9 mouse cellular contexts compared by ENCODE assay signal in the genomic region with DNA sequence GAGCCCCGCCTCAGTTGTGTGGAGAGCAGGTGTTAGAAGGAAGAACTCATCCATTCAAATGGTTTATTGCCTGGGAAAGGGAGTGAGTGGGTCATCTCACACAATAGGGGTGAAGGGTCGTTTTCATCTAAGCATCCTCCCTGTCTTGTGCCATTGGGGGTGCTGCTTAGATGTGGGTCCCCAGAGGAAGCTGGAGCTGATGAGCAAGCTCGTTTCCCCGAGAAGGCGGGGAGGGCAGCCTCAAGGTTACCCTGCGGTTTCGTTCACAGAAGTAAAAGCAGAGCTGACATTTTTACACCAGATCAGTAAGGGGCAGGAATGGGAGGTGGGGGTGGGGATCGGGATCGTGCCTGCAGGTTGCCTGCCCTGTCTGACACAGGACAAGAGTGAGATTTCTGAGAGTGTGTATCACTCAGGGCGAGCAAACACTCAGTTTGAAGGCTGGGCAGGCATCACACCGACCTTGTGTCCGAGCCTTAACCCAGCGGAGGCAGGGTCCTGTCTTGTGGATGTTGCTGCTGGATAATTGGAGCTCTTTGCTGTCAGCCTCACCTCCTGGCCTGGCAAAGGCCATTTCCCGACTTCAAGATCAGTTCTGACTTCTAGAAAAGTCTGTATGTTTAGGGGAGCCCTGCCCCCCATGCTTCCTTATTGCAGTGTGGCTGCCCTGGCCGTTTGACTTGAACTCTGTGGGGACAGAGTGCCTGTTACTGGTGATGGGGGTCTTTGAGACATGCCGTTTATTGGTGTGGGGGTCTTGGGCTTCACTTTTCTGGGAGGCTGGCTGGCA. TPM values are rescaled to one million over a fixed set of nuclear protein-coding genes. Genes with fewer than 3 reads are reported as not detected.
DNase-seq lines count a peak whose midpoint lies in the region; ATAC-seq and TF ChIP-seq lines count a peak whose summit lies in the region.
"Had no signal": no experiment of that assay in that cellular context is flagged by ENCODE, and none has a peak within 500 bp of the region (broad histone marks: within the 10 kb centered on the region; RNA-seq: fewer than 3 reads in every experiment).

No protein-coding gene starts in this region.

- H3K4me1 ChIP-seq in heart, embryonic 10.5 days = peaks cover 25% of the 10 kb centered on the region
- H3K4me1 ChIP-seq in embryonic facial prominence, embryonic 13.5 days = peaks cover 15% of the 10 kb centered on the region
- peaks cover 19% of the 10 kb centered on the region for H3K4me1 ChIP-seq in limb, embryonic 13.5 days
- peaks cover 7% of the 10 kb centered on the region; the same call in 1 of the 2 replicates for H3K4me1 ChIP-seq in small intestine, adult 2 months (ENCODE audit: control insufficient read depth, insufficient read depth, insufficient read length, low read length)

- TF ChIP-seq POLR2A in small intestine, adult 2 months (IDR thresholded peaks at IDR 0.05; ENCODE audit: low read depth, low read length) = no peak

- H3K9me3 ChIP-seq in heart, embryonic 10.5 days = no peaks in the 10 kb centered on the region
- H3K9me3 ChIP-seq in embryonic facial prominence, embryonic 13.5 days = no peaks in the 10 kb centered on the region
- H3K9me3 ChIP-seq in limb, embryonic 13.5 days = no peaks in the 10 kb centered on the region

- H3K4me2 ChIP-seq in embryonic facial prominence, embryonic 13.5 days = peak overlapping the region; percentile 96
- H3K4me2 ChIP-seq in limb, embryonic 13.5 days (replicated peaks) = peak overlapping the region; percentile 97

- DNase-seq in heart, embryonic 10.5 days (ENCODE audit: low spot score) = no peak
- no peak for DNase-seq in heart, postnatal 36 days
- peak; percentile 64 for DNase-seq in CD4-positive, CD25-positive, alpha-beta regulatory T cell, adult 2 months (ENCODE audit: low read depth, low spot score)
- no peak for DNase-seq in gastrocnemius, adult 8-10 months (ENCODE audit: low spot score in 2 of 2)
- DNase-seq in embryo, embryonic 9.5 days (ENCODE audit: extremely low spot score) = no peak

- peak overlapping the region; percentile 98; the same call in 1 of the 2 replicates for H3K27ac ChIP-seq in heart, embryonic 10.5 days
- H3K27ac ChIP-seq in embryonic facial prominence, embryonic 13.5 days = no peak overlapping the region
- no peak overlapping the region for H3K27ac ChIP-seq in limb, embryonic 13.5 days
- peak overlapping the region; percentile 39; the same call in 1 of the 2 replicates for H3K27ac ChIP-seq in small intestine, adult 2 months (ENCODE audit: insufficient read depth, low read depth, low read length)

- peak overlapping the region; percentile 88 for H3K4me3 ChIP-seq in heart, embryonic 10.5 days
- peak overlapping the region; percentile 62 for H3K4me3 ChIP-seq in embryonic facial prominence, embryonic 13.5 days
- peak overlapping the region; percentile 65 for H3K4me3 ChIP-seq in limb, embryonic 13.5 days
- peak overlapping the region; percentile 85 for H3K4me3 ChIP-seq in small intestine, adult 2 months (ENCODE audit: low read depth, low read length)

- ATAC-seq in embryonic facial prominence, embryonic 13.5 days (ENCODE audit: insufficient number of reproducible peaks, insufficient read depth, low FRiP score, low TSS enrichment, low read depth) = no peak
- ATAC-seq in limb, embryonic 13.5 days (ENCODE audit: low FRiP score, low read depth) = no peak

- no peak for TF ChIP-seq CTCF in small intestine, adult 2 months (IDR thresholded peaks at IDR 0.05; ENCODE audit: extremely low read depth, insufficient read length, insufficient replicate concordance, low read depth, low read length)

- intact Hi-C loops in heart, postnatal 36 days (cut with DNase I) = no loop called here

- no peaks in the 10 kb centered on the region for H3K36me3 ChIP-seq in heart, embryonic 10.5 days
- H3K36me3 ChIP-seq in embryonic facial prominence, embryonic 13.5 days = no peaks in the 10 kb centered on the region
- no peaks in the 10 kb centered on the region for H3K36me3 ChIP-seq in limb, embryonic 13.5 days
- H3K36me3 ChIP-seq in small intestine, adult 2 months (ENCODE audit: control insufficient read depth, insufficient read depth, low read length) = 0 out of 2 replicates have a peak, but pooled peaks cover 2% of the 10 kb centered on the region

- H3K27me3 ChIP-seq in heart, embryonic 10.5 days (ENCODE audit: insufficient read depth, poor library complexity, severe bottlenecking) = peaks cover 58% of the 10 kb centered on the region
- peaks cover 42% of the 10 kb centered on the region for H3K27me3 ChIP-seq in embryonic facial prominence, embryonic 13.5 days
- peaks cover 40% of the 10 kb centered on the region for H3K27me3 ChIP-seq in limb, embryonic 13.5 days
- no peaks in the 10 kb centered on the region for H3K27me3 ChIP-seq in small intestine, adult 2 months (ENCODE audit: control insufficient read depth, insufficient read depth, low read length)

- H3K9ac ChIP-seq in embryonic facial prominence, embryonic 13.5 days = peak overlapping the region; percentile 66
- peak overlapping the region; percentile 65 for H3K9ac ChIP-seq in limb, embryonic 13.5 days

- 36% methylated on average over 16 of the region's 16 CpGs for WGBS in heart, embryonic 10.5 days
- WGBS in embryonic facial prominence, embryonic 13.5 days = 32% methylated on average over 16 of the region's 16 CpGs
- WGBS in limb, embryonic 13.5 days = 22% methylated on average over 16 of the region's 16 CpGs
- WGBS in small intestine, adult 2 months = 16% methylated on average over 16 of the region's 16 CpGs

RNA-seq across cellular contexts. Expression of gene Acot7, which starts 1.2 kb away (rescaled TPM):
- 43.7 and 48.9 TPM in 2 replicates for polyA plus RNA-seq in heart, embryonic 10.5 days (2016; fragmentation: Nextera tagmentation; extraction: Ambion mirVana)
- 10 to 100 TPM; 58.7 to 59.1 TPM for total RNA-seq in heart, postnatal 36 days (2021)
- 48.5 and 54.1 TPM in 2 replicates for polyA plus RNA-seq in embryonic facial prominence, embryonic 13.5 days (2015; fragmentation: Nextera tagmentation; extraction: Ambion mirVana)
- 49.0 and 53.2 TPM in 2 replicates for polyA plus RNA-seq in limb, embryonic 13.5 days (2015; fragmentation: Nextera tagmentation; extraction: Ambion mirVana)
- polyA plus RNA-seq in small intestine, adult 2 months (2012; rRNA removed) = 30.0 and 33.4 TPM in 2 replicates
- 10 to 100 TPM; 13.8 to 15.9 (median 15.1) TPM for total RNA-seq in gastrocnemius, adult 8-10 months (2022)

RNA-seq across cellular contexts. Expression of gene Hes2, which starts 20.4 kb away (rescaled TPM):
- polyA plus RNA-seq in heart, embryonic 10.5 days (2016; fragmentation: Nextera tagmentation; extraction: Ambion mirVana) = not detected in 2 replicates
- total RNA-seq in heart, postnatal 36 days (2021) = not detected
- polyA plus RNA-seq in embryonic facial prominence, embryonic 13.5 days (2015; fragmentation: Nextera tagmentation; extraction: Ambion mirVana) = 0.10 TPM in 1 of 2 replicates, not detected in the other
- polyA plus RNA-seq in limb, embryonic 13.5 days (2015; fragmentation: Nextera tagmentation; extraction: Ambion mirVana) = not detected in 2 replicates
- polyA plus RNA-seq in small intestine, adult 2 months (2012; rRNA removed) = 8.3 and 51.7 TPM in 2 replicates
- not detected for total RNA-seq in gastrocnemius, adult 8-10 months (2022)
- total RNA-seq: neutrophil, adult 5-6 weeks had no signal

RNA-seq across cellular contexts. Expression of gene Espn, which starts 26.9 kb away (rescaled TPM):
- polyA plus RNA-seq in heart, embryonic 10.5 days (2016; fragmentation: Nextera tagmentation; extraction: Ambion mirVana) = 1.4 and 4.0 TPM in 2 replicates
- 1 to 10 TPM; 1.8 to 2.7 TPM for total RNA-seq in heart, postnatal 36 days (2021)
- polyA plus RNA-seq in embryonic facial prominence, embryonic 13.5 days (2015; fragmentation: Nextera tagmentation; extraction: Ambion mirVana) = 3.4 and 5.9 TPM in 2 replicates
- 0.88 and 1.5 TPM in 2 replicates for polyA plus RNA-seq in limb, embryonic 13.5 days (2015; fragmentation: Nextera tagmentation; extraction: Ambion mirVana)
- 124 and 572 TPM in 2 replicates for polyA plus RNA-seq in small intestine, adult 2 months (2012; rRNA removed)
- under 1 TPM; 0.11 to 0.48 (median 0.28) TPM for total RNA-seq in gastrocnemius, adult 8-10 months (2022)

Comparison
In these comparisons a context has a peak if more than half of its experiments do, and no peak if none do; other contexts are left out.
1. H3K27ac ChIP-seq: peak in heart, embryonic 10.5 days (single experiment) and small intestine, adult 2 months (single experiment); none in embryonic facial prominence, embryonic 13.5 days (single experiment) and limb, embryonic 13.5 days (single experiment).
2. RNA of gene Espn, which starts 26.9 kb away (polyA plus RNA-seq): 124 to 572 TPM in small intestine, adult 2 months; 1.4 to 4.0 TPM in heart, embryonic 10.5 days, 3.4 to 5.9 TPM in embryonic facial prominence, embryonic 13.5 days and 0.88 to 1.5 TPM in limb, embryonic 13.5 days; every median in the first group is over 10 times any median in the second.
3. Peak in every context shown above with its lines, with median percentiles within 50 percentile points of each other: H3K4me3 ChIP-seq.